Mouse (Mus musculus) kidney, embryonic 16.5 days (tissue): ENCODE measurements around the gene Focad. TPM values are rescaled to one million over a fixed set of nuclear protein-coding genes. Genes with fewer than 3 reads are reported as not detected.

Experiments used
- ATAC-seq: fragments of 200-750 bp; cut with Nextera tagmentation; 2 replicates; pipeline ENCODE4 v1.8.0; 2017; ENCODE audit warnings: moderate TSS enrichment; ENCODE audit not compliant: low FRiP score, low TSS enrichment
- H3K27ac ChIP-seq: fragments of 300-500 bp; sonication (generic); 2 replicates; pipeline ENCODE4 v1.5.1; 2014; ENCODE audit warnings: low read length
- H3K27me3 ChIP-seq: fragments of 300-500 bp; sonication (generic); 2 replicates; pipeline ENCODE4 v1.6.1; 2014; ENCODE audit warnings: low read length, control low read depth, mixed read lengths; ENCODE audit not compliant: insufficient read depth
- H3K36me3 ChIP-seq: fragments of 300-500 bp; sonication (generic); 2 replicates; pipeline ENCODE4 v1.6.1; 2014; ENCODE audit warnings: low read length, control low read depth, mixed read lengths; ENCODE audit not compliant: insufficient read depth
- H3K4me1 ChIP-seq: fragments of 300-500 bp; sonication (generic); 2 replicates; pipeline ENCODE4 v1.6.1; 2014; ENCODE audit warnings: low read length, control low read depth, mixed read lengths; ENCODE audit not compliant: insufficient read depth
- H3K4me2 ChIP-seq: fragments of 300-500 bp; sonication (generic); replicated peaks from 2 replicates; pipeline ENCODE4 v1.6.1; 2014; ENCODE audit warnings: low read depth, low read length
- H3K4me3 ChIP-seq: fragments of 300-500 bp; sonication (generic); 2 replicates; pipeline ENCODE4 v1.5.1; 2014; ENCODE audit warnings: mild to moderate bottlenecking, low read length
- H3K9ac ChIP-seq: fragments of 300-500 bp; sonication (generic); replicated peaks from 2 replicates; pipeline ENCODE4 v1.6.1; 2014; ENCODE audit warnings: low read length
- H3K9me3 ChIP-seq: fragments of 300-500 bp; sonication (generic); 2 replicates; pipeline ENCODE4 v1.6.1; 2016; ENCODE audit warnings: low read length, control low read depth
- WGBS: fragments of 180-500 bp; shearing (Covaris S2); extraction: QIAGEN DNeasy Blood & Tissue Kit; methylation state at CpG from one replicate; pipeline ENCODE4 v1.1.7; 2014; 5-methylcytosine and 5-hydroxymethylcytosine counted together
- polyA plus RNA-seq: library from polyadenylated mRNA; unstranded; fragments of >200 nt; fragmentation: Nextera tagmentation; extraction: Ambion mirVana; gene quantifications from 2 replicates; pipeline ENCODE4 v1.2.1, GENCODE M21; 2015

The Focad gene
- polyA plus RNA-seq, 1 experiment from 2014 or later: 15.5 TPM

GRCm38 (mm10) chr4:88400302-88400991 lies 306.0 kb downstream of the Focad start:
- H3K4me2 ChIP-seq: no peak overlapping the region
- 0 out of 2 replicates have a peak overlapping the region, but pooled peaks have one; percentile 43 for H3K27ac ChIP-seq
- H3K4me3 ChIP-seq: no peak overlapping the region
- H3K27me3 ChIP-seq: no peaks in the 10 kb centered on the region
- 41% methylated on average over 9 of the region's 9 CpGs for WGBS
- H3K9me3 ChIP-seq: no peaks in the 10 kb centered on the region
- H3K36me3 ChIP-seq: no peaks in the 10 kb centered on the region
- peak; percentile 91 for ATAC-seq
- 0 out of 2 replicates have a peak, but pooled peaks cover 6% of the 10 kb centered on the region for H3K4me1 ChIP-seq
- no peak overlapping the region for H3K9ac ChIP-seq

- Histone ChIP-seq H3K27me3 (no peaks in the 10 kb centered on the region), H3K36me3 (no peaks in the 10 kb centered on the region), H3K4me1 (0 out of 2 replicates have a peak, but pooled peaks cover 6% of the 10 kb centered on the region), H3K9ac (no peak overlapping the region), H3K4me2 (no peak overlapping the region), H3K9me3 (no peaks in the 10 kb centered on the region), H3K4me3 (no peak overlapping the region), H3K27ac (0 out of 2 replicates have a peak overlapping the region, but pooled peaks have one; percentile 43)
- WGBS: 49% methylated on average over 7 of the region's 7 CpGs
- peak; percentile 72 for ATAC-seq
These were observed 306.5 kb downstream of the Focad start for GRCm38 (mm10) chr4:88400992-88401313.

- no peak for ATAC-seq
- Histone ChIP-seq H3K9ac (no peak overlapping the region), H3K4me1 (0 out of 2 replicates have a peak, but pooled peaks cover 6% of the 10 kb centered on the region), H3K4me3 (no peak overlapping the region), H3K27ac (no peak overlapping the region), H3K9me3 (no peaks in the 10 kb centered on the region), H3K27me3 (no peaks in the 10 kb centered on the region), H3K4me2 (no peak overlapping the region), H3K36me3 (no peaks in the 10 kb centered on the region)
- WGBS: 93% methylated on average over 6 of the region's 6 CpGs
These were observed 308.5 kb downstream of the Focad start for GRCm38 (mm10) chr4:88402884-88403283.

- 86% methylated on average over 4 of the region's 4 CpGs for WGBS
- no peak overlapping the region for H3K4me2 ChIP-seq
- ATAC-seq: no peak
- no peaks in the 10 kb centered on the region for H3K4me1 ChIP-seq
- H3K4me3 ChIP-seq: no peak overlapping the region
- H3K27me3 ChIP-seq: no peaks in the 10 kb centered on the region
- H3K9ac ChIP-seq: no peak overlapping the region
- no peaks in the 10 kb centered on the region for H3K9me3 ChIP-seq
- H3K36me3 ChIP-seq: no peaks in the 10 kb centered on the region
- H3K27ac ChIP-seq: no peak overlapping the region
These were observed 312.7 kb downstream of the Focad start for GRCm38 (mm10) chr4:88406887-88407696.

- Histone ChIP-seq H3K9me3 (no peaks in the 10 kb centered on the region), H3K4me3 (no peak overlapping the region), H3K4me1 (no peaks in the 10 kb centered on the region), H3K27ac (no peak overlapping the region), H3K27me3 (no peaks in the 10 kb centered on the region), H3K9ac (no peak overlapping the region), H3K36me3 (peaks cover 3% of the 10 kb centered on the region; the same call in 1 of the 2 replicates), H3K4me2 (no peak overlapping the region)
- WGBS: 95% methylated on average over 4 of the region's 4 CpGs
- ATAC-seq: no peak
These were observed 314.9 kb downstream of the Focad start for GRCm38 (mm10) chr4:88409279-88409678.

GRCm38 (mm10) chr4:88412331-88412730 lies 317.9 kb downstream of the Focad start:
- no peak for ATAC-seq
- Histone ChIP-seq H3K4me3 (no peak overlapping the region), H3K27me3 (no peaks in the 10 kb centered on the region), H3K27ac (no peak overlapping the region), H3K36me3 (peaks cover 3% of the 10 kb centered on the region; the same call in 1 of the 2 replicates), H3K9ac (no peak overlapping the region), H3K9me3 (no peaks in the 10 kb centered on the region), H3K4me1 (no peaks in the 10 kb centered on the region), H3K4me2 (no peak overlapping the region)
- 82% methylated on average over 2 of the region's 2 CpGs for WGBS

GRCm38 (mm10) chr4:88415017-88415416 lies 320.6 kb downstream of the Focad start:
- H3K4me2 ChIP-seq: no peak overlapping the region
- no peak overlapping the region for H3K4me3 ChIP-seq
- WGBS: 63% methylated on average over 2 of the region's 2 CpGs
- no peak for ATAC-seq
- no peak overlapping the region for H3K9ac ChIP-seq
- peaks cover 3% of the 10 kb centered on the region; the same call in 1 of the 2 replicates for H3K36me3 ChIP-seq
- no peaks in the 10 kb centered on the region for H3K4me1 ChIP-seq
- H3K27ac ChIP-seq: no peak overlapping the region
- H3K27me3 ChIP-seq: no peaks in the 10 kb centered on the region
- H3K9me3 ChIP-seq: no peaks in the 10 kb centered on the region

GRCm38 (mm10) chr4:88419378-88419777 lies 324.9 kb downstream of the Focad start:
- no peaks in the 10 kb centered on the region for H3K4me1 ChIP-seq
- no peaks in the 10 kb centered on the region for H3K9me3 ChIP-seq
- H3K27ac ChIP-seq: no peak overlapping the region
- no peak overlapping the region for H3K9ac ChIP-seq
- no peaks in the 10 kb centered on the region for H3K27me3 ChIP-seq
- ATAC-seq: no peak
- WGBS: 94% methylated on average over 5 of the region's 5 CpGs
- no peaks in the 10 kb centered on the region for H3K36me3 ChIP-seq
- no peak overlapping the region for H3K4me3 ChIP-seq
- H3K4me2 ChIP-seq: no peak overlapping the region

- H3K9me3 ChIP-seq: no peaks in the 10 kb centered on the region
- H3K4me2 ChIP-seq: no peak overlapping the region
- H3K36me3 ChIP-seq: no peaks in the 10 kb centered on the region
- H3K9ac ChIP-seq: no peak overlapping the region
- no peak for ATAC-seq
- no peak overlapping the region for H3K4me3 ChIP-seq
- no peak overlapping the region for H3K27ac ChIP-seq
- no peaks in the 10 kb centered on the region for H3K27me3 ChIP-seq
- no peaks in the 10 kb centered on the region for H3K4me1 ChIP-seq
These were observed 330.1 kb downstream of the Focad start for GRCm38 (mm10) chr4:88424563-88424962.
